Mouse (Mus musculus) midbrain, embryonic 12.5 days (tissue): ENCODE results near the gene Slc6a2. TPM values are rescaled to one million over a fixed set of nuclear protein-coding genes. Genes with fewer than 3 reads are reported as not detected.

Experiments used
- ATAC-seq: fragments of 200-750 bp; cut with Nextera tagmentation; 2 replicates; pipeline ENCODE4 v1.8.0; 2017; ENCODE audit warnings: low read depth, moderate TSS enrichment, moderate library complexity; ENCODE audit not compliant: low FRiP score
- H3K27ac ChIP-seq: fragments of 300-500 bp; sonication (generic); replicated peaks from 2 replicates; pipeline ENCODE4 v1.5.1; 2016; ENCODE audit warnings: mild to moderate bottlenecking
- H3K27me3 ChIP-seq: fragments of 300-500 bp; sonication (generic); 2 replicates; pipeline ENCODE4 v1.6.1; 2016; ENCODE audit warnings: mild to moderate bottlenecking
- H3K36me3 ChIP-seq: fragments of 300-500 bp; sonication (generic); 2 replicates; pipeline ENCODE4 v1.6.1; 2016
- H3K4me1 ChIP-seq: fragments of 300-500 bp; sonication (generic); 2 replicates; pipeline ENCODE4 v1.6.1; 2016
- H3K4me2 ChIP-seq: fragments of 300-500 bp; sonication (generic); replicated peaks from 2 replicates; pipeline ENCODE4 v1.6.1; 2016; ENCODE audit warnings: mild to moderate bottlenecking, moderate library complexity
- H3K4me3 ChIP-seq: fragments of 300-500 bp; sonication (generic); 2 replicates; pipeline ENCODE4 v1.5.1; 2016; ENCODE audit warnings: mild to moderate bottlenecking
- H3K9ac ChIP-seq: fragments of 300-500 bp; sonication (generic); replicated peaks from 2 replicates; pipeline ENCODE4 v1.6.1; 2016; ENCODE audit warnings: mild to moderate bottlenecking, moderate library complexity
- H3K9me3 ChIP-seq: fragments of 300-500 bp; sonication (generic); 2 replicates; pipeline ENCODE4 v1.6.1; 2016; ENCODE audit warnings: mild to moderate bottlenecking
- WGBS: fragments of 180-500 bp; shearing (Covaris S2); methylation state at CpG from one replicate; pipeline ENCODE4 v1.1.7; 2016; 5-methylcytosine and 5-hydroxymethylcytosine counted together
- microRNA-seq: library from miRNA; unstranded; fragments of <30 nt; microRNA quantifications from one replicate; pipeline ENCODE4, GENCODE M21; 2017
- polyA plus RNA-seq: library from polyadenylated mRNA; unstranded; fragments of >200 nt; fragmentation: Nextera tagmentation; extraction: Ambion mirVana; gene quantifications from 2 replicates; pipeline ENCODE4 v1.2.1, GENCODE M21; 2016

Slc6a2 gene
- polyA plus RNA-seq, 1 experiment from 2014 or later, result 0.18 TPM

DNA sequence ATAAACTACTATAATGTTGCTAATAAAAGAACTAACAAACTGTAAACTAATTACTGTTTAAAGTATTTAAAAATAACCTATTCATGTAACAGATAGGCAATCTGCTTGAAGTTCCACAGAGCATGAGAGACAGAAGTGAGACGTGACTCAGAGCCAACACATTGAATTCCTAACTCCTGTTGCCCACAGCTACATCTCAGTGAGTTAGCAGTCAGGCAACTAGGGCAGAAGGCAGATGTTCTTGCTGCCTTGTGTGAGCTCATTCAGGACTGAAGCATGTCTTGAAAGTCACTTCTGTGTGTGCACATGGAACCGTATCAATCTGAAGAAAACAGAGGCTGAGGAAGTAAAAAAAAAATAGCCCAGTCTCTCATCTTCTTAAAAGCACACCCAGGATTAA, 80.4 kb downstream of the Slc6a2 start:
- 83% methylated on average over 2 of the region's 2 CpGs for WGBS
- Histone ChIP-seq H3K27ac (no peak overlapping the region), H3K27me3 (no peaks in the 10 kb centered on the region), H3K4me3 (no peak overlapping the region), H3K9me3 (no peaks in the 10 kb centered on the region), H3K4me1 (0 out of 2 replicates have a peak, but pooled peaks cover 5% of the 10 kb centered on the region), H3K4me2 (no peak overlapping the region), H3K36me3 (no peaks in the 10 kb centered on the region), H3K9ac (no peak overlapping the region)
- ATAC-seq, result no peak

DNA sequence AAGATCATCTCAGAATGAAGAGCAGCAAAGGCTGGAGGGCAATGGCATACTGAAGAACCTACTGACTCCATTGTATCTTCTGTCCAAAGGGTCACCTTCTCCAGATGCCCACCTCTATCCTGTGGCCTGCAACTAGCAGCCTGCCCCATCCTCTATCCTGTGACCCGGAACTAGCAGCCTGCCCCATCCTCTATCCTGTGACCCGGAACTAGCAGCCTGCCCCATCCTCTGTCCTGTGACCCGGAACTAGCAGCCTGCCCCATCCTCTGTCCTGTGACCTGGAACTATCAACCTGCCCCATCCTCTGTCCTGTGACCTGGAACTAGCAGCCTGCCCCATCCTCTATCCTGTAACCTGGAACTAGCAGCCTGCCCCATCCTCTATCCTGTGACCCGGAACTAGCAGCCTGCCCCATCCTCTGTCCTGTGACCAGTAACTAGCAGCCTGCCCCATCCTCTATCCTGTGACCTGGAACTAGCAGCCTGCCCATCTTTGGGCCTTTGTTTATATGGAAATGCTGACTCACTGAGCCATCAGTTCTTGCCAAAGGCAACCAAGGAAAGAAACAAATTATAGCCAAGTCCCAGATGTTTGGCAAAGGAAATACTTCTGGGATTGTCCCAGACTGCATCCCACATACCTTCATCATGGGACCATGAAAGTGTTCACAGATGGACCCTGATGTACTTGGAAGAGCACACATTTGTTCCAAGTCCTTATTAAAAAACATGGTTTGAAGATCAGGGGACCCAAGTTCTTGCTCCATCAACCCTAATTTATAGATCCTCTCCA, 81.1 kb downstream of the Slc6a2 start:
- H3K36me3 ChIP-seq, result no peaks in the 10 kb centered on the region
- no peak overlapping the region for H3K4me3 ChIP-seq
- H3K9me3 ChIP-seq, result no peaks in the 10 kb centered on the region
- H3K27me3 ChIP-seq, result no peaks in the 10 kb centered on the region
- H3K4me2 ChIP-seq, result no peak overlapping the region
- 86% methylated on average over 4 of the region's 4 CpGs for WGBS
- H3K27ac ChIP-seq, result no peak overlapping the region
- H3K9ac ChIP-seq, result no peak overlapping the region
- H3K4me1 ChIP-seq, result 0 out of 2 replicates have a peak, but pooled peaks cover 5% of the 10 kb centered on the region
- ATAC-seq, result no peak

DNA sequence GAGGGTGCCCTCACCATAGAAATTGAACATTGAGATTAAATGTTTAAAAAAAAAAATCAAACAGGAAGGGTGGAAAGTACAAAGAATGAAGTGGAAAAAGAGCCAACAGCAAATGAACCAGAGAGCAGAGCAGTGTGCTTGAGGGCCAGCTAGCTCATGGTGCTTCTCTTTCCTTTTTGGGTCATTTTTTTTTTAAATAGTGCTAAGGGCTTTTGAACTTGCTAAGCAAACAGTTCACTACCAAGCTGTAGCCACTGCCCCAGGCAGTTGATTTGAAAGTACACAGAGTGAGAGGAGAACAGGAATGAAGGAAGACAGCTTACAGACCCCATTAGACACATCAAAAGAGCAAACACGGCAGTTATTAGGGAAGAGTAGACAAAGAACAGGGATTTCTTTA, 83.2 kb downstream of the Slc6a2 start:
- no peak for ATAC-seq
- 0 out of 2 replicates have a peak, but pooled peaks cover 5% of the 10 kb centered on the region for H3K4me1 ChIP-seq
- 32% methylated on average over 1 of the region's 1 CpGs for WGBS
- no peaks in the 10 kb centered on the region for H3K27me3 ChIP-seq
- no peak overlapping the region for H3K9ac ChIP-seq
- H3K4me2 ChIP-seq, result no peak overlapping the region
- no peak overlapping the region for H3K4me3 ChIP-seq
- no peaks in the 10 kb centered on the region for H3K36me3 ChIP-seq
- H3K9me3 ChIP-seq, result no peaks in the 10 kb centered on the region
- no peak overlapping the region for H3K27ac ChIP-seq

- Histone ChIP-seq H3K36me3 (no peaks in the 10 kb centered on the region), H3K9ac (no peak within 1 kb of the TSS), H3K27ac (no peak within 1 kb of the TSS), H3K27me3 (no peaks in the 10 kb centered on the region), H3K9me3 (no peaks in the 10 kb centered on the region), H3K4me3 (no peak within 1 kb of the TSS), H3K4me1 (no peaks in the 10 kb centered on the region), H3K4me2 (no peak within 1 kb of the TSS)
- 83% methylated on average over 3 of the region's 3 CpGs for WGBS
- no peak for ATAC-seq
Measured at GRCm38 (mm10) chr8:93048092-93048491, 88.2 kb downstream of the Slc6a2 start, which contains the start of gene Ces1a. TSS of gene Ces1a (minus strand) at chr8:93048192.

DNA sequence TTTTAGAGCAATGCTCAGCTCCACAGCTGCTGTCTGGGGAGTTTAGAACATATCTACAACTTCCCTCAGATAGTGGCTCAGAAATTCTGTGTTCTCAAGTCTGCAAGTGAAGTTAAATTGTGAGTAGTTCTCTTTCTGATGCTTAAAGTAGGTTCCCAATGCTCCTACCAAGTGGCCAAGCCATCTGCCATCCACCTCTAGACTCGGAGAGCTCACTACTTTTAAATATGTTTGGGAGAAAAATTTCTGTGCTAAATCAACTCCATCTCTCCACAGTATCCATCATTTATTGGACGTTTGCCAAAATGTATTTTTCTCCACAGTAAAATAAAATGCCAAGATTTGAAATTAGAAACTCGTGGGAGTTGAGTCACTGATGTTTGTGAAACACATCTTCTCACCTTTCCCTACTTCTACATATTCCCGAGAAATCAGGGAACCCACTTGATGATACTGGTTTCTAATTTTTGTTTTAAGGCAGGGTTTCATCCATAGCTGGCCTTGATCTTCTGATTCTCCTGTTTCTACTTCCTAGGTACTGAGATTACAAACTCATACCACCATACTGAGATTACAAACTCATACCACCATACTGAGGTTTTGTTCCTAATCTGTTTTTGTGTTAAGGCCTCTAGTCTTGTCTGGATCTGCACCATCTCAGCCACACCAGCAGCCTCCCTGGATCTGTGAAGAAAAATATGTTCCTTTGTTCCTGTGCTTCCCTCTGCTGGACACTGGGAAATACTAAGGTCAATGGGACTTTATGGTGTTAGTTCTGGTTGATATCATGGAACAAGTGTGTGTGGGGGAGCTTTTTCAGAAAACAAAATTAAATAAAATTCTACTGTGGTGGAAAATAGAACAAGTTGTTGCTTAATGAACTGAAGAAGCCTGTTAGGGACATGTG, 88.9 kb downstream of the Slc6a2 start:
- Histone ChIP-seq H3K9me3 (no peaks in the 10 kb centered on the region), H3K4me2 (no peak overlapping the region), H3K27me3 (no peaks in the 10 kb centered on the region), H3K9ac (no peak overlapping the region), H3K36me3 (no peaks in the 10 kb centered on the region), H3K27ac (no peak overlapping the region), H3K4me3 (no peak overlapping the region), H3K4me1 (no peaks in the 10 kb centered on the region)
- 75% methylated on average over 4 of the region's 4 CpGs for WGBS
- no peak for ATAC-seq

Small RNA genes within 50 kb of the gene (microRNA-seq; reads per million reads assigned to microRNA genes)
- not detected for gene Gm22151

Other genes starting within 250 kb of the Slc6a2 start
- gene Mmp2, start 132.8 kb upstream of the Slc6a2 start, polyA plus RNA-seq, result 45.6 and 63.9 TPM in 2 replicates
- 3.5 and 5.9 TPM in 2 replicates for gene Lpcat2, start 104.7 kb upstream of the Slc6a2 start, polyA plus RNA-seq
- gene Capns2, start 58.7 kb upstream of the Slc6a2 start, polyA plus RNA-seq, result 0.18 TPM in 1 of 2 replicates, not detected in the other
- gene Ces1a, start 88.1 kb downstream of the Slc6a2 start, polyA plus RNA-seq, result not detected in 2 replicates
- gene Ces1b, start 119.9 kb downstream of the Slc6a2 start, polyA plus RNA-seq, result not detected in 2 replicates
- not detected in 2 replicates for gene Ces1c, start 171.2 kb downstream of the Slc6a2 start, polyA plus RNA-seq
- gene Ces1d, start 237.8 kb downstream of the Slc6a2 start, polyA plus RNA-seq, result 0.11 and 0.18 TPM in 2 replicates